Mouse (Mus musculus): ENCODE results near the gene Cacnb1. TPM values are rescaled to one million over a fixed set of nuclear protein-coding genes. Genes with fewer than 3 reads are reported as not detected.

Gene Cacnb1
- polyA plus RNA-seq, 1 experiment from 2014 or later: 19.6 TPM

GRCm38 (mm10) chr11:98052129-98052988 is 29.5 kb upstream of the Cacnb1 start:
- H3K27ac ChIP-seq: no peak overlapping the region
- no peaks in the 10 kb centered on the region for H3K36me3 ChIP-seq
- WGBS: under 1% methylated on average over 83 of the region's 83 CpGs
- peak overlapping the region; percentile 81 for H3K4me2 ChIP-seq
- peaks cover 59% of the 10 kb centered on the region for H3K27me3 ChIP-seq
- ATAC-seq (ENCODE audit: insufficient number of reproducible peaks, low FRiP score, low TSS enrichment, low read depth): no peak
- H3K9me3 ChIP-seq: no peaks in the 10 kb centered on the region
- H3K4me1 ChIP-seq: peaks cover 36% of the 10 kb centered on the region
- H3K4me3 ChIP-seq: peak overlapping the region; percentile 48
- peak overlapping the region; percentile 40 for H3K9ac ChIP-seq

- Histone ChIP-seq H3K4me3 (peak overlapping the region; percentile 48), H3K4me1 (peaks cover 32% of the 10 kb centered on the region), H3K9ac (no peak overlapping the region), H3K27ac (no peak overlapping the region), H3K4me2 (peak overlapping the region; percentile 81), H3K9me3 (no peaks in the 10 kb centered on the region), H3K36me3 (no peaks in the 10 kb centered on the region), H3K27me3 (peaks cover 59% of the 10 kb centered on the region)
- 7% methylated on average over 12 of the region's 12 CpGs for WGBS
- no peak for ATAC-seq (ENCODE audit: insufficient number of reproducible peaks, low FRiP score, low TSS enrichment, low read depth)
These were observed 28.8 kb upstream of the Cacnb1 start for GRCm38 (mm10) chr11:98051611-98052128.

- 0% methylated on average over 1 of the region's 2 CpGs for WGBS
- no peak overlapping the region for H3K9ac ChIP-seq
- peaks cover 32% of the 10 kb centered on the region for H3K4me1 ChIP-seq
- H3K4me2 ChIP-seq: no peak overlapping the region
- no peak overlapping the region for H3K4me3 ChIP-seq
- H3K27me3 ChIP-seq: peaks cover 59% of the 10 kb centered on the region
- ATAC-seq (ENCODE audit: insufficient number of reproducible peaks, low FRiP score, low TSS enrichment, low read depth): no peak
- H3K27ac ChIP-seq: no peak overlapping the region
- H3K9me3 ChIP-seq: no peaks in the 10 kb centered on the region
- H3K36me3 ChIP-seq: no peaks in the 10 kb centered on the region
These were observed 28.1 kb upstream of the Cacnb1 start for GRCm38 (mm10) chr11:98050940-98051339.

GRCm38 (mm10) chr11:98050520-98050815 is 27.6 kb upstream of the Cacnb1 start:
- no peak for ATAC-seq (ENCODE audit: insufficient number of reproducible peaks, low FRiP score, low TSS enrichment, low read depth)
- WGBS: 13% methylated on average over 2 of the region's 2 CpGs
- Histone ChIP-seq H3K27me3 (peaks cover 54% of the 10 kb centered on the region), H3K36me3 (no peaks in the 10 kb centered on the region), H3K9me3 (no peaks in the 10 kb centered on the region), H3K27ac (no peak overlapping the region), H3K9ac (no peak overlapping the region), H3K4me2 (no peak overlapping the region), H3K4me1 (peaks cover 32% of the 10 kb centered on the region), H3K4me3 (no peak overlapping the region)

- peaks cover 32% of the 10 kb centered on the region for H3K4me1 ChIP-seq
- H3K4me3 ChIP-seq: no peak overlapping the region
- no peak for ATAC-seq (ENCODE audit: insufficient number of reproducible peaks, low FRiP score, low TSS enrichment, low read depth)
- no peaks in the 10 kb centered on the region for H3K9me3 ChIP-seq
- no peaks in the 10 kb centered on the region for H3K36me3 ChIP-seq
- 59% methylated on average over 14 of the region's 14 CpGs for WGBS
- no peak overlapping the region for H3K9ac ChIP-seq
- H3K27ac ChIP-seq: no peak overlapping the region
- no peak overlapping the region for H3K4me2 ChIP-seq
- H3K27me3 ChIP-seq: peaks cover 53% of the 10 kb centered on the region
These were observed 27.1 kb upstream of the Cacnb1 start for GRCm38 (mm10) chr11:98049672-98050519.

GRCm38 (mm10) chr11:98047745-98048144 is 24.9 kb upstream of the Cacnb1 start:
- H3K9ac ChIP-seq: no peak overlapping the region
- 0 out of 2 replicates have a peak, but pooled peaks have one; percentile 16 for ATAC-seq (ENCODE audit: insufficient number of reproducible peaks, low FRiP score, low TSS enrichment, low read depth)
- peaks cover 26% of the 10 kb centered on the region for H3K4me1 ChIP-seq
- 56% methylated on average over 4 of the region's 4 CpGs for WGBS
- H3K27me3 ChIP-seq: peaks cover 38% of the 10 kb centered on the region
- H3K4me3 ChIP-seq: no peak overlapping the region
- no peak overlapping the region for H3K4me2 ChIP-seq
- no peaks in the 10 kb centered on the region for H3K9me3 ChIP-seq
- H3K36me3 ChIP-seq: no peaks in the 10 kb centered on the region
- H3K27ac ChIP-seq: no peak overlapping the region

- Histone ChIP-seq H3K4me3 (no peak overlapping the region), H3K9me3 (no peaks in the 10 kb centered on the region), H3K27me3 (peaks cover 25% of the 10 kb centered on the region), H3K36me3 (no peaks in the 10 kb centered on the region), H3K27ac (no peak overlapping the region), H3K4me1 (peaks cover 13% of the 10 kb centered on the region; the same call in 1 of the 2 replicates), H3K9ac (no peak overlapping the region), H3K4me2 (no peak overlapping the region)
- 50% methylated on average over 1 of the region's 1 CpGs for WGBS
- ATAC-seq (ENCODE audit: insufficient number of reproducible peaks, low FRiP score, low TSS enrichment, low read depth): no peak
These were observed 23.6 kb upstream of the Cacnb1 start for GRCm38 (mm10) chr11:98046466-98046865.

- no peak for ATAC-seq (ENCODE audit: insufficient number of reproducible peaks, low FRiP score, low TSS enrichment, low read depth)
- H3K36me3 ChIP-seq: no peaks in the 10 kb centered on the region
- H3K27ac ChIP-seq: no peak overlapping the region
- no peak overlapping the region for H3K4me3 ChIP-seq
- H3K27me3 ChIP-seq: peaks cover 16% of the 10 kb centered on the region
- WGBS: 60% methylated on average over 4 of the region's 4 CpGs
- H3K9ac ChIP-seq: no peak overlapping the region
- H3K4me2 ChIP-seq: no peak overlapping the region
- no peaks in the 10 kb centered on the region for H3K9me3 ChIP-seq
- H3K4me1 ChIP-seq: peaks cover 12% of the 10 kb centered on the region; the same call in 1 of the 2 replicates
These were observed 22.8 kb upstream of the Cacnb1 start for GRCm38 (mm10) chr11:98045596-98045995.

GRCm38 (mm10) chr11:98044074-98044473 is 21.2 kb upstream of the Cacnb1 start:
- H3K9me3 ChIP-seq: no peaks in the 10 kb centered on the region
- H3K9ac ChIP-seq: no peak overlapping the region

GRCm38 (mm10) chr11:98042741-98043140 is 19.9 kb upstream of the Cacnb1 start:
- no peak overlapping the region for H3K4me3 ChIP-seq
- H3K36me3 ChIP-seq: no peaks in the 10 kb centered on the region
- no peak overlapping the region for H3K9ac ChIP-seq
- no peak overlapping the region for H3K4me2 ChIP-seq
- no peak for ATAC-seq (ENCODE audit: insufficient number of reproducible peaks, low FRiP score, low TSS enrichment, low read depth)
- H3K9me3 ChIP-seq: no peaks in the 10 kb centered on the region
- 84% methylated on average over 6 of the region's 6 CpGs for WGBS
- no peaks in the 10 kb centered on the region for H3K27me3 ChIP-seq
- no peak overlapping the region for H3K27ac ChIP-seq
- H3K4me1 ChIP-seq: peaks cover 10% of the 10 kb centered on the region; the same call in 1 of the 2 replicates

More at GRCm38 (mm10) chr11:98044074-98044473, 21.2 kb upstream of the Cacnb1 start:
- no peak overlapping the region for H3K4me2 ChIP-seq
- no peak overlapping the region for H3K27ac ChIP-seq
- H3K4me1 ChIP-seq: peaks cover 10% of the 10 kb centered on the region; the same call in 1 of the 2 replicates
- WGBS: 74% methylated on average over 5 of the region's 5 CpGs
- 0 out of 2 replicates have a peak, but pooled peaks cover 5% of the 10 kb centered on the region for H3K27me3 ChIP-seq
- no peak for ATAC-seq (ENCODE audit: insufficient number of reproducible peaks, low FRiP score, low TSS enrichment, low read depth)
- H3K36me3 ChIP-seq: no peaks in the 10 kb centered on the region
- no peak overlapping the region for H3K4me3 ChIP-seq

GRCm38 (mm10) chr11:98040975-98041374 is 18.1 kb upstream of the Cacnb1 start:
- whole genome bisulfite sequencing: 77% methylated on average over 8 of the region's 8 CpGs
- ATAC-seq (ENCODE audit: insufficient number of reproducible peaks, low FRiP score, low TSS enrichment, low read depth): no peak
- H3K4me1 ChIP-seq: peaks cover 18% of the 10 kb centered on the region
- H3K27me3 ChIP-seq: peaks cover 11% of the 10 kb centered on the region
- H3K9ac ChIP-seq: no peak overlapping the region
- no peaks in the 10 kb centered on the region for H3K36me3 ChIP-seq
- no peaks in the 10 kb centered on the region for H3K9me3 ChIP-seq
- H3K4me3 ChIP-seq: no peak overlapping the region
- H3K27ac ChIP-seq: no peak overlapping the region
- no peak overlapping the region for H3K4me2 ChIP-seq

GRCm38 (mm10) chr11:98037871-98038270 is 15.0 kb upstream of the Cacnb1 start:
- no peak for ATAC-seq (ENCODE audit: insufficient number of reproducible peaks, low FRiP score, low TSS enrichment, low read depth)
- Histone ChIP-seq H3K36me3 (no peaks in the 10 kb centered on the region), H3K27ac (no peak overlapping the region), H3K27me3 (peaks cover 14% of the 10 kb centered on the region), H3K4me1 (peaks cover 28% of the 10 kb centered on the region), H3K4me2 (no peak overlapping the region), H3K9me3 (no peaks in the 10 kb centered on the region), H3K4me3 (no peak overlapping the region), H3K9ac (no peak overlapping the region)
- WGBS: 60% methylated on average over 14 of the region's 14 CpGs
